Mouse (Mus musculus) megakaryocyte, embryonic 14.5 days (primary cell): ENCODE measurements around the gene Olfr1241. TPM values are rescaled to one million over a fixed set of nuclear protein-coding genes. Genes with fewer than 3 reads are reported as not detected.

ENCODE experiments used
- H3K27me3 ChIP-seq: replicated peaks from 2 replicates; pipeline ENCODE3; 2012; ENCODE audit warnings: inconsistent platforms
- H3K36me3 ChIP-seq: replicated peaks from 2 replicates; pipeline ENCODE3; 2012; ENCODE audit warnings: low read length, inconsistent platforms, mixed read lengths
- H3K4me1 ChIP-seq: 2 replicates; pipeline ENCODE4 v1.6.1; 2012; ENCODE audit warnings: inconsistent platforms
- H3K4me3 ChIP-seq: replicated peaks from 2 replicates; pipeline ENCODE3; 2012; ENCODE audit warnings: moderate library complexity, mild to moderate bottlenecking, inconsistent platforms
- H3K9me3 ChIP-seq: 2 replicates; pipeline ENCODE4 v1.6.1; 2012; ENCODE audit warnings: inconsistent platforms
- FLI1 ChIP-seq: IDR thresholded peaks from 2 replicates; pipeline ENCODE4 v1.6.1; 2012; ENCODE audit warnings: low read length, inconsistent platforms, mixed read lengths
- GATA1 ChIP-seq: IDR thresholded peaks from 3 replicates; pipeline ENCODE4 v1.6.1; 2012; ENCODE audit warnings: mixed read lengths, low read length, inconsistent platforms, borderline replicate concordance
- polyA plus RNA-seq: library from polyadenylated mRNA; stranded (reverse); fragments of >175 nt; gene quantifications from 2 replicates; pipeline ENCODE4 v1.2.3, GENCODE M21; 2012; ENCODE audit warnings: low replicate concordance; ENCODE audit not compliant: insufficient read depth

The Olfr1241 gene
- not detected in 2 replicates for polyA plus RNA-seq

- TF ChIP-seq FLI1 (no peak), GATA1 (no peak)
- H3K36me3 ChIP-seq = no peaks in the 10 kb centered on the region
- H3K27me3 ChIP-seq = no peaks in the 10 kb centered on the region
- H3K9me3 ChIP-seq = no peaks in the 10 kb centered on the region
- no peaks in the 10 kb centered on the region for H3K4me1 ChIP-seq
- H3K4me3 ChIP-seq = no peak within 1 kb of the TSS
Measured at GRCm38 (mm10) chr2:89487026-89487425, at the start of gene Olfr1241. Gene Olfr1241 (minus strand): TSS chr2:89487126.

GRCm38 (mm10) chr2:89531387-89531786, 44.5 kb upstream of the Olfr1241 start, which contains the start of gene Olfr1243:
Gene Olfr1243 (minus strand): TSS chr2:89531487.
- Histone ChIP-seq H3K36me3 (no peaks in the 10 kb centered on the region), H3K4me3 (no peak within 1 kb of the TSS), H3K27me3 (no peaks in the 10 kb centered on the region), H3K4me1 (no peaks in the 10 kb centered on the region), H3K9me3 (0 out of 2 replicates have a peak, but pooled peaks cover 5% of the 10 kb centered on the region)
- no peak for TF ChIP-seq FLI1
- no peak for TF ChIP-seq GATA1

- H3K27me3 ChIP-seq = no peaks in the 10 kb centered on the region
- TF ChIP-seq FLI1 = no peak
- TF ChIP-seq GATA1 = no peak
- H3K4me3 ChIP-seq = no peak within 1 kb of the TSS
- no peaks in the 10 kb centered on the region for H3K4me1 ChIP-seq
- H3K36me3 ChIP-seq = no peaks in the 10 kb centered on the region
- H3K9me3 ChIP-seq = no peaks in the 10 kb centered on the region
Measured at GRCm38 (mm10) chr2:89498235-89498634, 11.3 kb upstream of the Olfr1241 start, which contains the start of gene Olfr1242. Gene Olfr1242 (minus strand): TSS chr2:89498335.

GRCm38 (mm10) chr2:89442900-89443299, 44.0 kb downstream of the Olfr1241 start, which contains the start of gene Olfr1240:
Gene Olfr1240 (minus strand): TSS chr2:89443000.
- no peaks in the 10 kb centered on the region for H3K4me1 ChIP-seq
- no peaks in the 10 kb centered on the region for H3K27me3 ChIP-seq
- no peaks in the 10 kb centered on the region for H3K36me3 ChIP-seq
- no peaks in the 10 kb centered on the region for H3K9me3 ChIP-seq
- TF ChIP-seq GATA1 = no peak
- TF ChIP-seq FLI1 = no peak
- no peak within 1 kb of the TSS for H3K4me3 ChIP-seq

Other genes starting within 250 kb of the Olfr1241 start
- not detected in 2 replicates for gene Olfr1228, start 233.1 kb downstream of the Olfr1241 start, polyA plus RNA-seq
- not detected in 2 replicates for gene Olfr1229, start 199.1 kb downstream of the Olfr1241 start, polyA plus RNA-seq
- not detected in 2 replicates for gene Olfr1230, start 189.9 kb downstream of the Olfr1241 start, polyA plus RNA-seq
- not detected in 2 replicates for gene Olfr1231, start 180.1 kb downstream of the Olfr1241 start, polyA plus RNA-seq
- gene Olfr1232, start 157.5 kb downstream of the Olfr1241 start, polyA plus RNA-seq = not detected in 2 replicates
- not detected in 2 replicates for gene Olfr1233, start 144.7 kb downstream of the Olfr1241 start, polyA plus RNA-seq
- not detected in 2 replicates for gene Olfr1234, start 122.3 kb downstream of the Olfr1241 start, polyA plus RNA-seq
- not detected in 2 replicates for gene Olfr1238, start 77.5 kb downstream of the Olfr1241 start, polyA plus RNA-seq
- not detected in 2 replicates for gene Olfr1239, start 66.7 kb downstream of the Olfr1241 start, polyA plus RNA-seq
- gene Olfr1240, start 44.1 kb downstream of the Olfr1241 start, polyA plus RNA-seq = 0.07 TPM in 1 of 2 replicates, not detected in the other
- gene Olfr1242, start 11.2 kb upstream of the Olfr1241 start, polyA plus RNA-seq = not detected in 2 replicates
- gene Olfr1243, start 44.4 kb upstream of the Olfr1241 start, polyA plus RNA-seq = 2.7 TPM in 1 of 2 replicates, not detected in the other
- gene Olfr1245, start 91.3 kb upstream of the Olfr1241 start, polyA plus RNA-seq = not detected in 2 replicates
- gene Olfr1246, start 106.0 kb upstream of the Olfr1241 start, polyA plus RNA-seq = not detected in 2 replicates
- gene Olfr1247, start 127.0 kb upstream of the Olfr1241 start, polyA plus RNA-seq = 0.01 TPM in 1 of 2 replicates, not detected in the other
- gene Olfr1248, start 131.1 kb upstream of the Olfr1241 start, polyA plus RNA-seq = not detected in 2 replicates
- gene Olfr1249, start 147.9 kb upstream of the Olfr1241 start, polyA plus RNA-seq = not detected in 2 replicates
- not detected in 2 replicates for gene Olfr1250, start 174.3 kb upstream of the Olfr1241 start, polyA plus RNA-seq
- not detected in 2 replicates for gene Olfr1251, start 184.8 kb upstream of the Olfr1241 start, polyA plus RNA-seq
- not detected in 2 replicates for gene Olfr1252, start 237.9 kb upstream of the Olfr1241 start, polyA plus RNA-seq